Mouse (Mus musculus) hindbrain, embryonic 14.5 days (tissue): ENCODE measurements around the gene Gpr156. TPM values are rescaled to one million over a fixed set of nuclear protein-coding genes. Genes with fewer than 3 reads are reported as not detected.

Experiments
- ATAC-seq: fragments of 200-750 bp; cut with Nextera tagmentation; 2 replicates; pipeline ENCODE4 v1.8.0; 2017; ENCODE audit warnings: moderate number of reproducible peaks, mild to moderate bottlenecking, moderate TSS enrichment, moderate library complexity; ENCODE audit not compliant: low FRiP score
- DNase-seq: peaks from one replicate; pipeline ENCODE4 v3.0.0-alpha.2; 2015; ENCODE audit warnings: low spot score
- H3K27ac ChIP-seq: fragments of 300-500 bp; sonication (generic); 2 replicates; pipeline ENCODE4 v1.5.1; 2014; ENCODE audit warnings: mild to moderate bottlenecking, moderate library complexity
- H3K27me3 ChIP-seq: fragments of 300-500 bp; sonication (generic); 2 replicates; pipeline ENCODE4 v1.6.1; 2014; ENCODE audit warnings: mild to moderate bottlenecking, low read length, mixed read lengths; ENCODE audit not compliant: control insufficient read depth, insufficient read depth
- H3K36me3 ChIP-seq: fragments of 300-500 bp; sonication (generic); replicated peaks from 2 replicates; pipeline ENCODE4 v1.6.1; 2014; ENCODE audit not compliant: control insufficient read depth, insufficient read depth
- H3K4me1 ChIP-seq: fragments of 300-500 bp; sonication (generic); replicated peaks from 2 replicates; pipeline ENCODE4 v1.6.1; 2014; ENCODE audit warnings: antibody characterized with exemption, low read length, mixed read lengths; ENCODE audit not compliant: control insufficient read depth, insufficient read depth
- H3K4me2 ChIP-seq: fragments of 300-500 bp; sonication (generic); replicated peaks from 2 replicates; pipeline ENCODE4 v1.6.1; 2014; ENCODE audit warnings: mild to moderate bottlenecking, moderate library complexity
- H3K4me3 ChIP-seq: fragments of 300-500 bp; sonication (generic); replicated peaks from 2 replicates; pipeline ENCODE4 v1.5.1; 2014; ENCODE audit warnings: mild to moderate bottlenecking, low read length
- H3K9ac ChIP-seq: fragments of 300-500 bp; sonication (generic); 2 replicates; pipeline ENCODE4 v1.6.1; 2014
- H3K9me3 ChIP-seq: fragments of 300-500 bp; sonication (generic); 2 replicates; pipeline ENCODE4 v1.6.1; 2016; ENCODE audit warnings: low read length; ENCODE audit not compliant: control insufficient read depth
- WGBS: fragments of 180-500 bp; shearing (Covaris S2); extraction: QIAGEN DNeasy Blood & Tissue Kit; methylation state at CpG from one replicate; pipeline ENCODE4 v1.1.7; 2014; 5-methylcytosine and 5-hydroxymethylcytosine counted together
- polyA plus RNA-seq: library from polyadenylated mRNA; unstranded; fragments of >200 nt; fragmentation: Nextera tagmentation; extraction: Ambion mirVana; gene quantifications from 2 replicates; pipeline ENCODE4 v1.2.1, GENCODE M21; 2014

Gene Gpr156
- polyA plus RNA-seq, 1 experiment from 2014 or later = 3.9 TPM

GRCm38 (mm10) chr16:37934932-37935331 lies 18.6 kb downstream of the Gpr156 start:
- Histone ChIP-seq H3K27me3 (no peaks in the 10 kb centered on the region), H3K36me3 (no peaks in the 10 kb centered on the region), H3K27ac (no peak overlapping the region), H3K9ac (no peak overlapping the region), H3K9me3 (no peaks in the 10 kb centered on the region), H3K4me3 (no peak overlapping the region), H3K4me1 (peaks cover 18% of the 10 kb centered on the region), H3K4me2 (no peak overlapping the region)
- DNase-seq = no peak
- WGBS = 89% methylated on average over 2 of the region's 2 CpGs
- ATAC-seq = no peak

- H3K4me2 ChIP-seq = no peak overlapping the region
- H3K27ac ChIP-seq = 0 out of 2 replicates have a peak overlapping the region, but pooled peaks have one; percentile 65
- ATAC-seq (no peak), DNase-seq (no peak)
- H3K9ac ChIP-seq = no peak overlapping the region
- H3K4me3 ChIP-seq = no peak overlapping the region
- 47% methylated on average over 8 of the region's 8 CpGs for WGBS
- H3K36me3 ChIP-seq = no peaks in the 10 kb centered on the region
- peaks cover 18% of the 10 kb centered on the region for H3K4me1 ChIP-seq
- H3K9me3 ChIP-seq = no peaks in the 10 kb centered on the region
- no peaks in the 10 kb centered on the region for H3K27me3 ChIP-seq
Measured at GRCm38 (mm10) chr16:37937276-37937675, 21.0 kb downstream of the Gpr156 start.

GRCm38 (mm10) chr16:37938125-37939081 lies 22.1 kb downstream of the Gpr156 start:
- peak overlapping the region; percentile 71 for H3K27ac ChIP-seq
- ATAC-seq = peak; percentile 96
- WGBS = 45% methylated on average over 15 of the region's 17 CpGs
- peak overlapping the region; percentile 38 for H3K4me2 ChIP-seq
- peak; percentile 93 for DNase-seq
- no peaks in the 10 kb centered on the region for H3K9me3 ChIP-seq
- H3K27me3 ChIP-seq = no peaks in the 10 kb centered on the region
- H3K9ac ChIP-seq = 0 out of 2 replicates have a peak overlapping the region, but pooled peaks have one; percentile 14
- no peaks in the 10 kb centered on the region for H3K36me3 ChIP-seq
- peaks cover 18% of the 10 kb centered on the region for H3K4me1 ChIP-seq
- H3K4me3 ChIP-seq = no peak overlapping the region

- peak overlapping the region; percentile 38 for H3K4me2 ChIP-seq
- H3K9me3 ChIP-seq = no peaks in the 10 kb centered on the region
- H3K4me1 ChIP-seq = peaks cover 18% of the 10 kb centered on the region
- DNase-seq (no peak), ATAC-seq (peak; percentile 28; the same call in 1 of the 2 replicates)
- no peaks in the 10 kb centered on the region for H3K27me3 ChIP-seq
- H3K27ac ChIP-seq = peak overlapping the region; percentile 71
- 0 out of 2 replicates have a peak overlapping the region, but pooled peaks have one; percentile 14 for H3K9ac ChIP-seq
- 61% methylated on average over 11 of the region's 11 CpGs for WGBS
- no peak overlapping the region for H3K4me3 ChIP-seq
- no peaks in the 10 kb centered on the region for H3K36me3 ChIP-seq
Measured at GRCm38 (mm10) chr16:37939082-37939863, 23.0 kb downstream of the Gpr156 start.

- Histone ChIP-seq H3K9ac (no peak overlapping the region), H3K27me3 (no peaks in the 10 kb centered on the region), H3K4me3 (no peak overlapping the region), H3K9me3 (no peaks in the 10 kb centered on the region), H3K4me2 (no peak overlapping the region), H3K4me1 (peaks cover 18% of the 10 kb centered on the region), H3K27ac (no peak overlapping the region), H3K36me3 (no peaks in the 10 kb centered on the region)
- ATAC-seq = no peak
- 89% methylated on average over 10 of the region's 10 CpGs for WGBS
- no peak for DNase-seq
Measured at GRCm38 (mm10) chr16:37940291-37940690, 24.0 kb downstream of the Gpr156 start.

- WGBS = 53% methylated on average over 2 of the region's 2 CpGs
Measured at GRCm38 (mm10) chr16:37943701-37944100, 27.4 kb downstream of the Gpr156 start.

GRCm38 (mm10) chr16:37945031-37945796 lies 28.9 kb downstream of the Gpr156 start:
- DNase-seq (peak; percentile 60), ATAC-seq (no peak)
- no peaks in the 10 kb centered on the region for H3K36me3 ChIP-seq
- no peak overlapping the region for H3K4me2 ChIP-seq
- H3K4me1 ChIP-seq = no peaks in the 10 kb centered on the region; the same call in none of the 2 replicates
- H3K27me3 ChIP-seq = no peaks in the 10 kb centered on the region
- H3K27ac ChIP-seq = peak overlapping the region; percentile 23; the same call in 1 of the 2 replicates
- H3K4me3 ChIP-seq = no peak overlapping the region
- H3K9me3 ChIP-seq = no peaks in the 10 kb centered on the region
- no peak overlapping the region for H3K9ac ChIP-seq
- 48% methylated on average over 8 of the region's 8 CpGs for WGBS

More at GRCm38 (mm10) chr16:37943701-37944100, 27.4 kb downstream of the Gpr156 start:
- Histone ChIP-seq H3K4me3 (no peak overlapping the region), H3K27ac (no peak overlapping the region), H3K9ac (no peak overlapping the region), H3K36me3 (no peaks in the 10 kb centered on the region), H3K27me3 (no peaks in the 10 kb centered on the region), H3K9me3 (no peaks in the 10 kb centered on the region), H3K4me2 (no peak overlapping the region), H3K4me1 (peaks cover 8% of the 10 kb centered on the region)
- DNase-seq (no peak), ATAC-seq (no peak)

GRCm38 (mm10) chr16:37947160-37947559 lies 30.9 kb downstream of the Gpr156 start:
- WGBS = 32% methylated on average over 5 of the region's 5 CpGs
- Histone ChIP-seq H3K4me1 (no peaks in the 10 kb centered on the region; the same call in none of the 2 replicates), H3K27me3 (no peaks in the 10 kb centered on the region), H3K36me3 (no peaks in the 10 kb centered on the region), H3K4me2 (no peak overlapping the region), H3K27ac (no peak overlapping the region), H3K9ac (no peak overlapping the region), H3K4me3 (no peak overlapping the region), H3K9me3 (no peaks in the 10 kb centered on the region)
- DNase-seq = peak; percentile 52
- ATAC-seq = no peak
